Mouse (Mus musculus) layer of hippocampus, postnatal 36 days (tissue): ENCODE measurements around the gene Gm42791. TPM values are rescaled to one million over a fixed set of nuclear protein-coding genes. Genes with fewer than 3 reads are reported as not detected.

ENCODE experiments used
- DNase-seq, 2 experiments: peaks; one replicate each; pipeline ENCODE4 v3.0.0; 2022
- total RNA-seq, 2 experiments: library from RNA; stranded (reverse); gene quantifications; 2 replicates each; pipeline ENCODE4 v1.2.3; 2021

The Gm42791 gene
- total RNA-seq, 2 experiments from 2014 or later: 24.3 to 31.6 TPM

- no peak for DNase-seq
Measured at GRCm38 (mm10) chr5:149007295-149007646, 12.3 kb upstream of the Gm42791 start.

GRCm38 (mm10) chr5:149006362-149007294, 11.7 kb upstream of the Gm42791 start:
- peak; percentile 99 to 100 for DNase-seq

- no peak for DNase-seq
Measured at GRCm38 (mm10) chr5:149005701-149006361, 10.9 kb upstream of the Gm42791 start.

- DNase-seq: no peak
Measured at GRCm38 (mm10) chr5:149005083-149005482, 10.1 kb upstream of the Gm42791 start.

GRCm38 (mm10) chr5:149003137-149003536, 8.2 kb upstream of the Gm42791 start:
- DNase-seq: no peak

GRCm38 (mm10) chr5:149002803-149003115, 7.8 kb upstream of the Gm42791 start:
- no peak for DNase-seq

- DNase-seq: no peak
Measured at GRCm38 (mm10) chr5:149002034-149002802, 7.3 kb upstream of the Gm42791 start.

GRCm38 (mm10) chr5:148999802-149000201, 4.9 kb upstream of the Gm42791 start:
- no peak for DNase-seq

- DNase-seq: no peak
Measured at GRCm38 (mm10) chr5:148998512-148998911, 3.6 kb upstream of the Gm42791 start.

- no peak for DNase-seq
Measured at GRCm38 (mm10) chr5:148996709-148997037, 1.7 kb upstream of the Gm42791 start.

GRCm38 (mm10) chr5:148995962-148996708, 1.2 kb upstream of the Gm42791 start:
- DNase-seq: no peak

GRCm38 (mm10) chr5:148994311-148994705, 639 bp downstream of the Gm42791 start:
- no peak for DNase-seq

- DNase-seq: no peak
Measured at GRCm38 (mm10) chr5:148992598-148992997, 2.3 kb downstream of the Gm42791 start.

- DNase-seq: no peak
Measured at GRCm38 (mm10) chr5:148990891-148991311, 4.0 kb downstream of the Gm42791 start.

GRCm38 (mm10) chr5:148989480-148989879, 5.5 kb downstream of the Gm42791 start:
- DNase-seq: no peak

- DNase-seq: no peak
Measured at GRCm38 (mm10) chr5:148984961-148985360, 10.0 kb downstream of the Gm42791 start.

- DNase-seq: no peak
Measured at GRCm38 (mm10) chr5:148983696-148984095, 11.3 kb downstream of the Gm42791 start.

GRCm38 (mm10) chr5:148983108-148983664, 11.8 kb downstream of the Gm42791 start:
- no peak for DNase-seq

- no peak for DNase-seq
Measured at GRCm38 (mm10) chr5:148982396-148982795, 12.6 kb downstream of the Gm42791 start.

- no peak for DNase-seq
Measured at GRCm38 (mm10) chr5:148980607-148981006, 14.3 kb downstream of the Gm42791 start.

GRCm38 (mm10) chr5:148978458-148979165, 16.3 kb downstream of the Gm42791 start:
- DNase-seq: no peak
